Mouse (Mus musculus) ES-E14 (cell line): ENCODE data around the gene Man2b2. TPM values are rescaled to one million over a fixed set of nuclear protein-coding genes. Genes with fewer than 3 reads are reported as not detected.

ENCODE experiments used
- DNase-seq: peaks from one replicate; pipeline ENCODE4 v3.0.0-alpha.2; 2013; ENCODE audit warnings: low read depth, low spot score
- H3K27ac ChIP-seq: 2 replicates; pipeline ENCODE4 v1.5.1; 2012; ENCODE audit warnings: low read depth, mild to moderate bottlenecking, low read length, moderate library complexity, mixed read lengths; ENCODE audit not compliant: poor library complexity, insufficient read depth, severe bottlenecking
- H3K36me3 ChIP-seq: 2 replicates; pipeline ENCODE4 v1.6.1; 2012; ENCODE audit warnings: mild to moderate bottlenecking, low read length, moderate library complexity, mixed read lengths; ENCODE audit not compliant: control insufficient read depth, poor library complexity, insufficient read depth, severe bottlenecking
- H3K4me1 ChIP-seq, 2 experiments: fragments of 150-350 bp in 1 of 2; sonication (generic) in 1 of 2; 2 replicates each; pipeline ENCODE4 v1.6.1; 2012; ENCODE audit warnings: low read length in 2 of 2, mild to moderate bottlenecking in 1 of 2, mixed read lengths in 1 of 2; ENCODE audit not compliant: control insufficient read depth in 2 of 2, insufficient read depth in 2 of 2, poor library complexity in 1 of 2
- H3K4me3 ChIP-seq, 2 experiments: fragments of 150-350 bp in 1 of 2; sonication (generic) in 1 of 2; 2 replicates each; pipeline ENCODE4 v1.5.1; 2012; ENCODE audit warnings: low read length in 2 of 2, low read depth in 1 of 2, mild to moderate bottlenecking in 1 of 2, mixed read lengths in 1 of 2; ENCODE audit not compliant: insufficient read depth in 1 of 2, poor library complexity in 1 of 2, severe bottlenecking in 1 of 2
- H3K9ac ChIP-seq: 2 replicates; pipeline ENCODE4 v1.6.1; 2012; ENCODE audit warnings: low read depth, mild to moderate bottlenecking, low read length, mixed read lengths; ENCODE audit not compliant: poor library complexity, insufficient read depth, severe bottlenecking
- H3K9me3 ChIP-seq: fragments of 150-350 bp; sonication (generic); 2 replicates; pipeline ENCODE4 v1.6.1; 2012; ENCODE audit warnings: low read depth, mild to moderate bottlenecking, low read length; ENCODE audit not compliant: control insufficient read depth, insufficient read depth
- HCFC1 ChIP-seq: IDR thresholded peaks from 2 replicates; pipeline ENCODE4 v1.6.1; 2012; ENCODE audit warnings: low read length, inconsistent platforms, borderline replicate concordance; ENCODE audit not compliant: insufficient read depth
- MAFK ChIP-seq: IDR thresholded peaks from 2 replicates; pipeline ENCODE4 v1.6.1; 2014; ENCODE audit warnings: mild to moderate bottlenecking, low read depth, low read length, inconsistent platforms; ENCODE audit not compliant: insufficient read depth
- ZNF384 ChIP-seq: IDR thresholded peaks from 2 replicates; pipeline ENCODE4 v1.6.1; 2012; ENCODE audit warnings: low read depth, low read length, inconsistent platforms
- in situ Hi-C, 2 experiments: fragments of 600-800 bp; cut with MboI; formaldehyde crosslinking; loops; one replicate each; pipeline ENCODE4 v1.15.1; 2025; ENCODE audit warnings: low sequenced_read_pairs in 2 of 2, inconsistent platforms in 1 of 2; ENCODE audit not compliant: unreplicated experiment in 2 of 2
- total RNA-seq: library from RNA; depleted of rRNA; stranded (reverse); fragments of 300-350 nt; gene quantifications from 2 replicates; pipeline ENCODE4 v1.2.3, GENCODE M21; 2012; rRNA removed

The Man2b2 gene
- total RNA-seq, 1 experiment, result 11.6 TPM

DNA sequence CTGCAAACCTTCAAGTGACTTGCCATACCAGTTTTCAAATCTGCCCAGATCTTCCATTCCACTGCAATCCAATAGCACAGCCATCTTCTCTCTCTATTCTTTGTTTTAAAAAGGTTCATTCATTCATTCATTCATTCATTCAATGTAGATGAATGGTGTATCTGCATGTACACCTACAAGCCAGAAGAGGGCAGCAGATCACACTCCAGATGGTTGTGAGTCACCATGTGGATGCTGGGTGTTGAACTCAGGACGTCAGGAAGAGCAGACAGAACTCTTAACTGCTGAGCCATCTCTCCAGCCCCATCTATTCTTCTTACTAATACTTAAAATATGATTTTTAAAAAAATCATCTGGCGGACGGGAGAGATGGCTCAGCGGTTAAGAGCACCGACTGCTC lies 73.4 kb downstream of the Man2b2 start:
- H3K36me3 ChIP-seq, result no peaks in the 10 kb centered on the region
- in situ Hi-C loops, result no loop called here
- H3K27ac ChIP-seq, result no peak overlapping the region
- no peaks in the 10 kb centered on the region for H3K4me1 ChIP-seq
- H3K9ac ChIP-seq, result no peak overlapping the region
- no peak for DNase-seq
- no peak overlapping the region for H3K4me3 ChIP-seq
- H3K9me3 ChIP-seq, result no peaks in the 10 kb centered on the region
- TF ChIP-seq MAFK (no peak), HCFC1 (no peak), ZNF384 (no peak)

Other genes starting within 250 kb of the Man2b2 start
- gene Tbc1d14, start 237.4 kb downstream of the Man2b2 start, total RNA-seq, result 12.5 and 17.6 TPM in 2 replicates
- 19.5 and 21.9 TPM in 2 replicates for gene D5Ertd579e, start 134.6 kb downstream of the Man2b2 start, total RNA-seq
- 18.3 and 19.1 TPM in 2 replicates for gene Bloc1s4, start 82.0 kb downstream of the Man2b2 start, total RNA-seq
- gene Mrfap1, start 33.9 kb downstream of the Man2b2 start, total RNA-seq, result 147 and 238 TPM in 2 replicates
- 7.3 and 8.1 TPM in 2 replicates for gene Ppp2r2c, start 37.9 kb upstream of the Man2b2 start, total RNA-seq
- gene Wfs1, start 158.6 kb upstream of the Man2b2 start, total RNA-seq, result 15.1 and 24.2 TPM in 2 replicates